Mouse (Mus musculus) thymus, postnatal 14 days (tissue): ENCODE results near the gene Gabrr1.

Source experiments
- DNase-seq: peaks from one replicate; pipeline ENCODE4 v3.0.0; 2021

Gabrr1 gene

DNA sequence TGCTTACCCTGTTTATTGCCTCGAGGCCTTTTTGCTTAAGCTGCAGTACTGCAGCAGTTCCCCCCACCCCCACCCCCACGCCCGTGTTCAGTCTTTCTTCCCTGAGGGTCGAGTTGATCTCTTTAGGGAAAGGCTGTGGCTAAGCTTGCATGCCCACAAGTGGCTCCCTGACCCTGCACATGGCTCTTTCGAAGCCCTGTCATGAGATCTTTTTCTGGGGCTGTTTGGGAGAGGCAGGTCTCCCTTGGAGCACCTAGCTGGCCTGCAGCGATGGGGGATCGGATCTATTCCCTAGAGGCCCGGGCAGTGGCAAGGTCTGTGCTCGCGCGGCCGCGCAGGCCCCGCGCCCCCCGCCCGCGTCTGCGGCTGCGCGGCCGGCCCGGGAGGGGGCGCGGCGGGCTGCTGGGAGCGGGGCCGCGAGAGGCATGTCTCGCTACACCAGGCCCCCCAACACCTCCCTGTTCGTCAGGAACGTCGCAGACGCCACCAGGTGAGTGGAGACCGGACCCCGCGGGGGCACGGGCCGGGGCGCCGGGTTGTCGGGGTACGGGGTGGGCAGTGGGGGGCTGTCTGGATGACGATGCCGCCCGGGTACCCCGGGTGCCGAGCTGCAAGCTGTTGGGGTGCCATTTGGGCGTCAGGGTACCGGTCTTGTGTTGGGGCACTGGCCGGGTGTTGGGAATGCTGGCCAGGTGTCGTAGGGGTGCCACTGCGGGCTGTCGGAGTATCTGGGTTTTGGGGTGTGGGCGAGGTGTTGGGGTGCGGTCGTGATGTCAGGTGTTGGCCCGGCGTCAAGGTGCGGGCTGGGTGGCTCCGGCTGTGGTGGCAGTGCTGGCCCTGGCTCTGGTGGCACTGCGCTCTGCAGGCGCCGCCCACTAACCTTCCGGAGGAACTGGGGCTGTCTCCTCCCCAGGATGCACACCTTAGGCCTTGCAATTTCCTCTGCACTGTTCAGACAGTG is 76.8 kb downstream of the Gabrr1 start, which contains the start of gene Srsf12:
Gene Srsf12, plus strand, starts transcription at position 111 of the 961 bp plus-strand sequence.
- DNase-seq: peak; percentile 64
